Mouse (Mus musculus): ENCODE data around the gene Rnf227. TPM values are rescaled to one million over a fixed set of nuclear protein-coding genes. Genes with fewer than 3 reads are reported as not detected.

Gene Rnf227
- polyA plus RNA-seq, 2 experiments = 12.2 to 13.6 TPM

GRCm38 (mm10) chr11:69368356-69369214 lies 28.3 kb downstream of the Rnf227 start:
- H3K9ac ChIP-seq (ENCODE audit: low read depth, low read length, severe bottlenecking) = peak overlapping the region; percentile 100

GRCm38 (mm10) chr11:69369215-69369989 lies 29.1 kb downstream of the Rnf227 start, which contains the start of gene Chd3:
TSS of gene Chd3 (minus strand) at chr11:69369406.
- Histone ChIP-seq H3K4me3 (replicated peaks; ENCODE audit: low read length) (peak within 1 kb of the TSS; percentile 94), H3K4me2 (replicated peaks; ENCODE audit: low read depth, low read length, severe bottlenecking) (peak within 1 kb of the TSS; percentile 94), H3K27ac (replicated peaks; ENCODE audit: low read depth, low read length) (peak within 1 kb of the TSS; percentile 100), H3K27me3 (ENCODE audit: control insufficient read depth, insufficient read depth, low read length) (no peaks in the 10 kb centered on the region), H3K4me1 (ENCODE audit: control insufficient read depth, insufficient read depth, low read length) (peaks cover 39% of the 10 kb centered on the region), H3K36me3 (ENCODE audit: control insufficient read depth, insufficient read depth, low read length) (peaks cover 17% of the 10 kb centered on the region), H3K9ac (ENCODE audit: low read depth, low read length, severe bottlenecking) (peak within 1 kb of the TSS; percentile 100), H3K9me3 (ENCODE audit: control insufficient read depth, low read length) (no peaks in the 10 kb centered on the region)
- DNase-seq (ENCODE audit: low spot score) (peak; percentile 8), ATAC-seq (ENCODE audit: low FRiP score, low read depth) (no peak)
- WGBS = under 1% methylated on average over 14 of the region's 34 CpGs
- TF ChIP-seq POLR2A (IDR thresholded peaks at IDR 0.05; ENCODE audit: borderline replicate concordance, extremely low read depth, insufficient read depth, insufficient read length) = no peak

More at GRCm38 (mm10) chr11:69368356-69369214, 28.3 kb downstream of the Rnf227 start:
- ATAC-seq (ENCODE audit: low FRiP score, low read depth) (no peak), DNase-seq (ENCODE audit: low spot score) (peak; percentile 29)
- peak overlapping the region; percentile 94 for H3K4me3 ChIP-seq (replicated peaks; ENCODE audit: low read length)
- peak overlapping the region; percentile 100 for H3K27ac ChIP-seq (replicated peaks; ENCODE audit: low read depth, low read length)
- under 1% methylated on average over 51 of the region's 106 CpGs for WGBS
- peak overlapping the region; percentile 94 for H3K4me2 ChIP-seq (replicated peaks; ENCODE audit: low read depth, low read length, severe bottlenecking)
- H3K36me3 ChIP-seq (ENCODE audit: control insufficient read depth, insufficient read depth, low read length) = peaks cover 17% of the 10 kb centered on the region
- H3K4me1 ChIP-seq (ENCODE audit: control insufficient read depth, insufficient read depth, low read length) = peaks cover 47% of the 10 kb centered on the region
- no peaks in the 10 kb centered on the region for H3K9me3 ChIP-seq (ENCODE audit: control insufficient read depth, low read length)
- no peak for TF ChIP-seq POLR2A (IDR thresholded peaks at IDR 0.05; ENCODE audit: borderline replicate concordance, extremely low read depth, insufficient read depth, insufficient read length)
- no peaks in the 10 kb centered on the region for H3K27me3 ChIP-seq (ENCODE audit: control insufficient read depth, insufficient read depth, low read length)

GRCm38 (mm10) chr11:69369990-69370816 lies 29.9 kb downstream of the Rnf227 start:
- ATAC-seq (ENCODE audit: low FRiP score, low read depth) = no peak

GRCm38 (mm10) chr11:69370817-69371215 lies 30.6 kb downstream of the Rnf227 start:
- H3K4me3 ChIP-seq (replicated peaks; ENCODE audit: low read length) = 0 out of 2 replicates have a peak overlapping the region, but pooled peaks have one; percentile 2
- H3K27me3 ChIP-seq (ENCODE audit: control insufficient read depth, insufficient read depth, low read length) = no peaks in the 10 kb centered on the region
- DNase-seq (ENCODE audit: low spot score) (peak; percentile 6), ATAC-seq (ENCODE audit: low FRiP score, low read depth) (no peak)
- peak overlapping the region; percentile 70 for H3K27ac ChIP-seq (replicated peaks; ENCODE audit: low read depth, low read length)
- peaks cover 23% of the 10 kb centered on the region for H3K36me3 ChIP-seq (ENCODE audit: control insufficient read depth, insufficient read depth, low read length)
- H3K9me3 ChIP-seq (ENCODE audit: control insufficient read depth, low read length) = no peaks in the 10 kb centered on the region
- no peak for TF ChIP-seq POLR2A (IDR thresholded peaks at IDR 0.05; ENCODE audit: borderline replicate concordance, extremely low read depth, insufficient read depth, insufficient read length)
- 29% methylated on average over 9 of the region's 9 CpGs for whole genome bisulfite sequencing
- H3K9ac ChIP-seq (ENCODE audit: low read depth, low read length, severe bottlenecking) = 0 out of 2 replicates have a peak overlapping the region, but pooled peaks have one; percentile 21
- peak overlapping the region; percentile 30 for H3K4me2 ChIP-seq (replicated peaks; ENCODE audit: low read depth, low read length, severe bottlenecking)
- H3K4me1 ChIP-seq (ENCODE audit: control insufficient read depth, insufficient read depth, low read length) = peaks cover 25% of the 10 kb centered on the region

More at GRCm38 (mm10) chr11:69369990-69370816, 29.9 kb downstream of the Rnf227 start:
- no peaks in the 10 kb centered on the region for H3K9me3 ChIP-seq (ENCODE audit: control insufficient read depth, low read length)
- TF ChIP-seq POLR2A (IDR thresholded peaks at IDR 0.05; ENCODE audit: borderline replicate concordance, extremely low read depth, insufficient read depth, insufficient read length) = no peak
- H3K9ac ChIP-seq (ENCODE audit: low read depth, low read length, severe bottlenecking) = peak overlapping the region; percentile 100
- H3K27ac ChIP-seq (replicated peaks; ENCODE audit: low read depth, low read length) = peak overlapping the region; percentile 100
- H3K27me3 ChIP-seq (ENCODE audit: control insufficient read depth, insufficient read depth, low read length) = no peaks in the 10 kb centered on the region
- DNase-seq (ENCODE audit: low spot score) = peak; percentile 38
- H3K4me2 ChIP-seq (replicated peaks; ENCODE audit: low read depth, low read length, severe bottlenecking) = peak overlapping the region; percentile 94
- peaks cover 20% of the 10 kb centered on the region for H3K36me3 ChIP-seq (ENCODE audit: control insufficient read depth, insufficient read depth, low read length)
- WGBS = 16% methylated on average over 2 of the region's 2 CpGs
- H3K4me1 ChIP-seq (ENCODE audit: control insufficient read depth, insufficient read depth, low read length) = peaks cover 31% of the 10 kb centered on the region
- H3K4me3 ChIP-seq (replicated peaks; ENCODE audit: low read length) = peak overlapping the region; percentile 94
